Mouse (Mus musculus) kidney, embryonic 16.5 days (tissue): ENCODE data around the gene Utp3. TPM values are rescaled to one million over a fixed set of nuclear protein-coding genes. Genes with fewer than 3 reads are reported as not detected.

ENCODE experiments used
- ATAC-seq: fragments of 200-750 bp; cut with Nextera tagmentation; 2 replicates; pipeline ENCODE4 v1.8.0; 2017; ENCODE audit warnings: moderate TSS enrichment; ENCODE audit not compliant: low FRiP score, low TSS enrichment
- H3K27ac ChIP-seq: fragments of 300-500 bp; sonication (generic); 2 replicates; pipeline ENCODE4 v1.5.1; 2014; ENCODE audit warnings: low read length
- H3K27me3 ChIP-seq: fragments of 300-500 bp; sonication (generic); 2 replicates; pipeline ENCODE4 v1.6.1; 2014; ENCODE audit warnings: low read length, control low read depth, mixed read lengths; ENCODE audit not compliant: insufficient read depth
- H3K36me3 ChIP-seq: fragments of 300-500 bp; sonication (generic); 2 replicates; pipeline ENCODE4 v1.6.1; 2014; ENCODE audit warnings: low read length, control low read depth, mixed read lengths; ENCODE audit not compliant: insufficient read depth
- H3K4me1 ChIP-seq: fragments of 300-500 bp; sonication (generic); 2 replicates; pipeline ENCODE4 v1.6.1; 2014; ENCODE audit warnings: low read length, control low read depth, mixed read lengths; ENCODE audit not compliant: insufficient read depth
- H3K4me2 ChIP-seq: fragments of 300-500 bp; sonication (generic); replicated peaks from 2 replicates; pipeline ENCODE4 v1.6.1; 2014; ENCODE audit warnings: low read depth, low read length
- H3K4me3 ChIP-seq: fragments of 300-500 bp; sonication (generic); 2 replicates; pipeline ENCODE4 v1.5.1; 2014; ENCODE audit warnings: mild to moderate bottlenecking, low read length
- H3K9ac ChIP-seq: fragments of 300-500 bp; sonication (generic); replicated peaks from 2 replicates; pipeline ENCODE4 v1.6.1; 2014; ENCODE audit warnings: low read length
- H3K9me3 ChIP-seq: fragments of 300-500 bp; sonication (generic); 2 replicates; pipeline ENCODE4 v1.6.1; 2016; ENCODE audit warnings: low read length, control low read depth
- WGBS: fragments of 180-500 bp; shearing (Covaris S2); extraction: QIAGEN DNeasy Blood & Tissue Kit; methylation state at CpG from one replicate; pipeline ENCODE4 v1.1.7; 2014; 5-methylcytosine and 5-hydroxymethylcytosine counted together
- polyA plus RNA-seq: library from polyadenylated mRNA; unstranded; fragments of >200 nt; fragmentation: Nextera tagmentation; extraction: Ambion mirVana; gene quantifications from 2 replicates; pipeline ENCODE4 v1.2.1, GENCODE M21; 2015

Utp3 gene
- polyA plus RNA-seq, 1 experiment from 2014 or later, result 78.0 TPM

DNA sequence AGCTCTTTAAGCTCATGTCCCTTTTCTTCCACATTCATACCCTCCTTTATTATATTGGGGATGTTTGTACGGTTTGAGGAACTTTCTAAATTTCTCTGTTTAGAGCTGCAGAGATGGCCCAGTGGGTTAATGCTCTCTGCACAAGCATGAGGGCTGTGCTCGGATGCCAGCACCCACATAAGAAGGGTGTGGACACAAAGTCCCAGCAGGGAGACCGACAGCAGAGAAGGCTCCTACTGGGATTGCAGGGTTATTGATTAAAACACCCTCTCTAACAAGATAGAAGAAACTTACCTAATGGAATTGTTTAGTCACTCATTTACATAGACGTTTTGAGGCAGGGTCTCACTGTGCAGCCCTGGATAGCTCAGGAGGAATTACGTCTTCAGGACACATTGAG lies 34.2 kb downstream of the Utp3 start:
- peaks cover 40% of the 10 kb centered on the region for H3K4me1 ChIP-seq
- no peak for ATAC-seq

DNA sequence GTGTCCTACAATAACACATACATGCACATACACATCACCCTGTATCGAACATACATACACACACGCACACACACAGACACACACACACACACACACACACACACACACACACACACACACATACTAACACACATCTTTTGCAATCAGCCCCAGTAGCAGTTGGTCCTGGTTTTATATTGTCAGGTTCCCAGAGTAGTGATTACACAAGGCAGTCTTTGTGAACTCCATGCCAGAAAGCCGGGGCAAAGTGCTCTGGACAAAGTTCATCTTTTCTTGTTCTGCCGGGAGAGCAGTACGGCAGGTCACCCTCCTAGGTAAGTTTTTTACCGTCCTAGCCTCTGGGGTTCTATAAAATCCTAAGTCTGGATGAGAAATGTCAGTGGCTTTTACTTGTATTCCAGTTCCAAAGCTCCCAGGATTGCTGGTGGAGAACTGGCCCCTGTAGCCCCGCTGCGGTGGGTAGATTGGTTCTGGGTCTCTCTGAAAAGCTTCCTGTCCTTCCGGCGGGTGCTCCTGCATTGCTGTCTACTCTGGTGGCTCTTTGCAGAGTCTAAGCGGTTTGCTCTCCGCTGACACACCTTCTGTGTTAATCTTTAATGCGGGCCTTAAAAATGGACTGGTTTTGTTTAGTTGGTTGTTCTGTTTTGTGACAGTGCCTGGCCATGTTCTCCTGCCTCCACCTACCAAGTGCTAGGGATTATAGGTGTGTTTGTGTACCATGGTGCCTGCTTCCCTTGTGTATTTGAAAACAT lies 39.3 kb downstream of the Utp3 start:
- WGBS, result 76% methylated on average over 13 of the region's 13 CpGs
- no peak overlapping the region for H3K9ac ChIP-seq
- peak overlapping the region; percentile 67 for H3K27ac ChIP-seq
- no peaks in the 10 kb centered on the region for H3K27me3 ChIP-seq
- ATAC-seq, result peak; percentile 27; the same call in 1 of the 2 replicates
- H3K36me3 ChIP-seq, result no peaks in the 10 kb centered on the region
- H3K4me3 ChIP-seq, result peak overlapping the region; percentile 8; the same call in 1 of the 2 replicates
- 0 out of 2 replicates have a peak, but pooled peaks cover 10% of the 10 kb centered on the region for H3K4me1 ChIP-seq
- no peak overlapping the region for H3K4me2 ChIP-seq
- no peaks in the 10 kb centered on the region for H3K9me3 ChIP-seq

More for the DNA sequence above, 34.2 kb downstream of the Utp3 start:
- no peaks in the 10 kb centered on the region for H3K9me3 ChIP-seq
- no peak overlapping the region for H3K27ac ChIP-seq
- H3K27me3 ChIP-seq, result no peaks in the 10 kb centered on the region
- WGBS, result 70% methylated on average over 5 of the region's 5 CpGs
- no peaks in the 10 kb centered on the region for H3K36me3 ChIP-seq
- H3K4me2 ChIP-seq, result no peak overlapping the region
- no peak overlapping the region for H3K9ac ChIP-seq
- no peak overlapping the region for H3K4me3 ChIP-seq

DNA sequence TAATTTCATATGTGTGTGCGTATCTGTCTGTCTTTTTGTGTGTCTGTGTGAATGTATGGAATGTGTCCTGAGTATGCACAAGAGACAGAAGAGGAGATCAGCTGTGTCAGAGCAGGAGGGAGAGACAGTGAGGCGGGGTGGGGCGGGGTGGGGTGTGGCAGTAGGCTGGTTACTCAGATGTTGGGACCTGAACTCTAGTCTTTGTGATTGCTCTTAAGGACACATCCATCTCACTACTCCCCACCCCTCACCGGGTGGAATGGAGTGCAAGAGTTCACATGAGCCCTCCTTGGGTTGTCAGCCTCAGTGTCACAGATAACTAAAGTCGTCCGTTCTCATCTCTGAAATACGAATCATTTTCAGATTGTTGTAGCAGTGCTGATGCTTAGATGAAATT lies 39.9 kb downstream of the Utp3 start:
- no peak for ATAC-seq
- Histone ChIP-seq H3K4me2 (no peak overlapping the region), H3K9me3 (no peaks in the 10 kb centered on the region), H3K9ac (no peak overlapping the region), H3K4me1 (0 out of 2 replicates have a peak, but pooled peaks cover 10% of the 10 kb centered on the region), H3K36me3 (no peaks in the 10 kb centered on the region), H3K27me3 (no peaks in the 10 kb centered on the region), H3K4me3 (0 out of 2 replicates have a peak overlapping the region, but pooled peaks have one; percentile 8), H3K27ac (peak overlapping the region; percentile 32; the same call in 1 of the 2 replicates)
- 86% methylated on average over 7 of the region's 7 CpGs for WGBS

DNA sequence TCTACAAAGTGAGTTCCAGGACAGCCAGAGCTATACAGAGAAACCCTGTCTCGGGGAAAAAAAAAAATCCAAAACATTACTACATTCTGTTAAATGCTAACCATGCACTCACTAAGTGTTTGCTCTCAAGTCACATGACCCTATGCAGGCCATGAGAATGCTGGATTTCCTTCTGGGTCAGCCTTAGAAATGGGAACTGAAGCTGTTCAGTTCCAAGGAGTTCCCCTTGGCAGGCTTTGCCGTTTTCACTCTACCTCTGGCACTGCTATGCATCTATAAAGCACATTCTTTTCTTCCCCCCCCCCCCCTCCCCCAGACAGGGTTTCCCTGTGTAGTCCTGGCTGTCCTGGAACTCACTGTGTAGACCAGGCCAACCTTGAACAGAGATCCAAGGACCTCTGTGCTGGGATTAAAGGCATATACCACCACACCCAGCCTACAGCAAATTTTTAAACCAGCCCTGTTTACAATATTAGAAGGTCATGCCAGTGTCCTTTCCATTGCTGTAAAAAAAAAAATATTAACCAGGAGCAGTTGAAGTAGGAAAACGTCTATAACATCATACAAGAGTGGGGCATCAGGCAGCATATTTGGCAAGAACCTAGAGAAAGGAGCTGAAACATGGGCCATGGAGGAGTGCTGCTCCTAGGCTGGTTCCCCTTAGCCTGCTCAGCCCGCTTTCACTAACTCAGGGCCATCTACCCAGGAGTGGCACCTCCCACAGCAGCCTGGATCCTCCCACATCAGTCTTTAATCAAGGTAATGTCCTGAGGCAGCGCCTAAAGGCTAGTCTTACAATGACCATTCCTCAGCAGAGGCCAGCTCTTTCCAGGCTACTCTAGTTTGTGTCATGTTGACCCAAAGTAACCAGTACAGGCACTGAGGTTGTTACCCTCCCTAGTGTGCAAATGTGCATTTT lies 41.5 kb downstream of the Utp3 start:
- 53% methylated on average over 5 of the region's 5 CpGs for WGBS
- Histone ChIP-seq H3K9me3 (no peaks in the 10 kb centered on the region), H3K4me1 (peaks cover 15% of the 10 kb centered on the region), H3K27ac (peak overlapping the region; percentile 56), H3K4me2 (no peak overlapping the region), H3K36me3 (no peaks in the 10 kb centered on the region), H3K4me3 (no peak overlapping the region), H3K9ac (no peak overlapping the region), H3K27me3 (no peaks in the 10 kb centered on the region)
- ATAC-seq, result peak; percentile 52

DNA sequence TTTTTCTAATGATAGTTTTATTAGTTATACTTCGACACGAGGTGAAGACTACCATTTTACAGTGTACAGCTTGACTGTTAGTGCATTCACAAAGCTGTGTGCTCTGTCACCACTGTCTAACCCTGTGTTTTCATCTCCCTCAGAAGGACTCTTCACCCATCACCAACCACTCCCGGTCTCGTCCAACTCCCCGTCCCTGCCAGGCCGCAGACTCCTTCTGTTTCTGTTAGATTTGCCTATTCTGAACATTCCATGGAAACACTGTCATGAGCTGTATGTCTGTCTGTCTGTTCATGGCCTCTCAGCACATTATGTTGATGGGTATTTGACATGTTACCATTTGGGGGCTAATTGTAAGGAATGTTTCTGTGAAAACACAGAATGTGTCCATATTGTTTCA lies 44.7 kb downstream of the Utp3 start:
- Histone ChIP-seq H3K9me3 (no peaks in the 10 kb centered on the region), H3K27ac (no peak overlapping the region), H3K9ac (no peak overlapping the region), H3K4me2 (no peak overlapping the region), H3K36me3 (no peaks in the 10 kb centered on the region), H3K4me3 (no peak overlapping the region), H3K27me3 (no peaks in the 10 kb centered on the region), H3K4me1 (peaks cover 20% of the 10 kb centered on the region)
- WGBS, result 70% methylated on average over 6 of the region's 6 CpGs
- no peak for ATAC-seq

DNA sequence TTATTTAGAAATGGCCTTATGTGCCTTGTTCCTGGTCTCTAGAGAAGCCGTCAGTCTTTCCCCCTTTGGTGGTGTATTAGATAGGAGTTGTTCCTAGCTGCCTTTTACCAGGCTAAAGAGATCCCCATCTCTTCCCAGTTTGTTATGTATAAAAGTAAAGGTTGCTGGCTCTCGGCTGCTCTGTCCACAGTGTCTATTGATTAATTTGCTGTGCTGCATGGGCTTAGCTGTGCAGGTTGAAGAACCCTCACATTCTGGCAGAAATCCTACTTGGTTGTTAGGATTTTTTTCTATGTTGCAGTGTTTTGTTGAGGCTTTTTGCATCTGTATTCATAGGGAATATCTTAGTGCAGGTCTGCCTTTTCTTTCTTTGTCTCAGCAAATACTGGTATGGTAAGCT lies 47.8 kb downstream of the Utp3 start:
- Histone ChIP-seq H3K4me2 (no peak overlapping the region), H3K36me3 (no peaks in the 10 kb centered on the region), H3K4me3 (no peak overlapping the region), H3K27ac (no peak overlapping the region), H3K27me3 (no peaks in the 10 kb centered on the region), H3K9ac (no peak overlapping the region), H3K9me3 (no peaks in the 10 kb centered on the region), H3K4me1 (peaks cover 14% of the 10 kb centered on the region)
- WGBS, result 62% methylated on average over 2 of the region's 2 CpGs
- no peak for ATAC-seq

DNA sequence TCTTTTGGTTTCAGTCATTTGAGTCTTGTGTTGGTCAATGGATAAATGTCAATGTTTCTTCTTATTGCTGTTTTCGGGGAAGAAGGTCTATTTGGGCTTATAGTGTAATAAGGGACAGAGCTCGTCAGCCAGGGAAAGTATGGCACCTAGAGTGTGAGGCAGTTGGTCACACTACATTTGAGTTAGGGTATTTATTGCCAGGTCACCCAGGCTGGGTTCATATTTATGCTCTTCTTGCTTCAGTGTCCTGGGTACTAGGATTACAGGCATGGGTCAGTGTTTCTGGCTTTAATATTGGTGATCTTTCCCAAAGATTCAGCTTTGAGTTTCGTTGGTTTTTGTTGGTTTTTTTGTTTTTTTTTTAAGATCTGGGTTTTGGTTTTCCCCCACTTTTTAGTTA lies 48.5 kb downstream of the Utp3 start:
- no peak overlapping the region for H3K4me2 ChIP-seq
- no peaks in the 10 kb centered on the region for H3K27me3 ChIP-seq
- no peaks in the 10 kb centered on the region for H3K36me3 ChIP-seq
- no peak overlapping the region for H3K9ac ChIP-seq
- peak; percentile 84; the same call in 1 of the 2 replicates for ATAC-seq
- no peak overlapping the region for H3K27ac ChIP-seq
- peaks cover 14% of the 10 kb centered on the region for H3K4me1 ChIP-seq
- no peaks in the 10 kb centered on the region for H3K9me3 ChIP-seq
- H3K4me3 ChIP-seq, result no peak overlapping the region
- 41% methylated on average over 3 of the region's 3 CpGs for WGBS

DNA sequence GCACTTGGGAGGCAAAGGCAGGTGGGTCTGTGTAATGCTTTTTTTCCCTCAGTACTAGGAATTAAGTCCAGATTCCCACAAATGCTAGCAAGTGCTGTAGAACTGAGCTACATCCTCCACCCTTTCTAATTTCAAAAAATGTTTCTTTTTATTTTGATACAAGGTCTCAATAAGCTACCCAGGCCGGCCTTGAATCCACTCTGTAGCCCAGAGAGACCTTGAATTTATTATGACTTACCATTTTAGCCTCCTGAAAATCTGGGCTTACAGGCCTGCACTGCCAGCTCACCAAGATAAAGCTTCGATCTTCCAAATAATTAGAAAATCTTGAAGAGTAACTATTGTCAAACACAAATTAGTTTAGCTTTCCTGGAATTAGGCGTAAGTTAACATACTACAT lies 49.8 kb downstream of the Utp3 start:
- Histone ChIP-seq H3K4me3 (no peak overlapping the region), H3K36me3 (no peaks in the 10 kb centered on the region), H3K4me1 (peaks cover 14% of the 10 kb centered on the region), H3K27ac (no peak overlapping the region), H3K4me2 (no peak overlapping the region), H3K9ac (no peak overlapping the region), H3K9me3 (no peaks in the 10 kb centered on the region), H3K27me3 (no peaks in the 10 kb centered on the region)
- no peak for ATAC-seq
- 94% methylated on average over 3 of the region's 3 CpGs for WGBS

DNA sequence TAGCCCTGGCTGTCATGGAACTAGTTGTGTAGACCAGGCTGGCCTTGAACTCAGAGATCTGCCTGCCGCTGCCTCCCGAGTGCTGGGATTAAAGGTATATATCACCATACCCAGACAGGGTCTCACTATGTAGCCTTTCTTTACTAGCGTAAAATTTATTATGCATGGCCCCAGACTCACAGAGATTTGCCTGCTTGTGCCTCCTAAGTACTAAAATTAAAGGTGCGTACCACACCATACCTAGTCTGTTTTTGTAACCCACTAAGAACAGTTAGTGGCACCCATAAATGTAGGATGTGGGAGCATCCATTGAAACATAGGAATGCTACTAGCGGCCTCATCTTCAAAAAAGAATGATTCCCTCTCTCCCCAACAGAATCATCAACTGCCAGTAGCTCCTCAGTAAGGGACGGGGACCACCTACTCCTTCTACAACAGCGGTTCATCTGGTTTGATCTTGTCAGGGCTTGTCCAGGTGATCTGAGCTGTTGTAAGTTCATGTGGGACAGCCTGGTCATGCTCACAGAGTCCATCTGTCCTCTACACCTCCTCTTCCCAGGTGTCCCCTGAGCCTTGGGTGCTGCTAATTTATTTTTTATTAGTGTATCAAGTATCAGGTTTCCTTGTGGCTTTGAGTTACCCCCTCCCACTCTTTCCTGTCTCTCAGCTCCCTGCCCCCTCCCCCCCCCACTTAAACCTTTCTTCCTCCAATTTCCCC lies 50.5 kb downstream of the Utp3 start:
- ATAC-seq, result peak; percentile 81

More for the DNA sequence above, 50.5 kb downstream of the Utp3 start:
- no peak overlapping the region for H3K4me3 ChIP-seq
- H3K4me2 ChIP-seq, result no peak overlapping the region
- no peak overlapping the region for H3K9ac ChIP-seq
- 72% methylated on average over 7 of the region's 7 CpGs for WGBS
- no peaks in the 10 kb centered on the region for H3K36me3 ChIP-seq
- H3K27me3 ChIP-seq, result no peaks in the 10 kb centered on the region
- peaks cover 14% of the 10 kb centered on the region for H3K4me1 ChIP-seq
- H3K27ac ChIP-seq, result 0 out of 2 replicates have a peak overlapping the region, but pooled peaks have one; percentile 29
- no peaks in the 10 kb centered on the region for H3K9me3 ChIP-seq
